Mouse (Mus musculus): Measurements from ENCODE around the gene Cyp4x1.

The Cyp4x1 gene

DNA sequence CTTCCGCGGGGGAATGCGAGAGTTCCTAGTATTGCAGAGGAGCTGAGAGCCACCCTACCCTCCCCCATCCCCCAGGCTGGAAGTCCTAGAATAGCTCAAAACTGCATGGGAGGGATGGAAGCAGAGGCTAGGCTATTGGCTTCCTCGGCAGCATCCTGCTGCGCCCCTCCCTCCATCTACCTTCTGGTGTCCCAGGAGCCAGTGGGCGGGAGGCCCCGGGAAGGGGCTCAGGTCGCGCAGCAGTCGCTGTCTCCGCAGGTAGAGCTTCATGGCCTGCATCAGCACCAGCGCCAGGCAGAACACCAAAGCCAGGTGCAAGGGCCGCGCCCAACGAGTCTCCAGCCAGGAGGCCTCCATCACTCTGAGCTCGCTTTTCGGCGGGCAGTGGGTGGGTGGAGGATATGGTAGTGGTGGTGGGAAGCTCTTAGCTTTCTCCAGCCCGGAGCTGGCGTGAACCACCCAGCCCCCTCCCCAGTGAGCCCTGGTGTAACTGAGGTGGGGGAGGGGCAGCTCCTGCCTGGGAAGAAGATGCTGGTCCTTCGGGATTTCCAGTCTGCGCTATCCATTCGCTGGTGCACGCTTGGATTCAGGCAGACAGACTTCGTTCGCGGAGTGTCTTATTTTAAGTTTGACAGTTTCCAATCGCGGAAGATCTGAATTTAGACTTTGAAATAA, at the start of gene Cyp4x1:
Gene Cyp4x1, minus strand, starts transcription at position 661 of the 675 bp plus-strand sequence.
- WGBS, result 1% methylated on average over 29 of the region's 29 CpGs

DNA sequence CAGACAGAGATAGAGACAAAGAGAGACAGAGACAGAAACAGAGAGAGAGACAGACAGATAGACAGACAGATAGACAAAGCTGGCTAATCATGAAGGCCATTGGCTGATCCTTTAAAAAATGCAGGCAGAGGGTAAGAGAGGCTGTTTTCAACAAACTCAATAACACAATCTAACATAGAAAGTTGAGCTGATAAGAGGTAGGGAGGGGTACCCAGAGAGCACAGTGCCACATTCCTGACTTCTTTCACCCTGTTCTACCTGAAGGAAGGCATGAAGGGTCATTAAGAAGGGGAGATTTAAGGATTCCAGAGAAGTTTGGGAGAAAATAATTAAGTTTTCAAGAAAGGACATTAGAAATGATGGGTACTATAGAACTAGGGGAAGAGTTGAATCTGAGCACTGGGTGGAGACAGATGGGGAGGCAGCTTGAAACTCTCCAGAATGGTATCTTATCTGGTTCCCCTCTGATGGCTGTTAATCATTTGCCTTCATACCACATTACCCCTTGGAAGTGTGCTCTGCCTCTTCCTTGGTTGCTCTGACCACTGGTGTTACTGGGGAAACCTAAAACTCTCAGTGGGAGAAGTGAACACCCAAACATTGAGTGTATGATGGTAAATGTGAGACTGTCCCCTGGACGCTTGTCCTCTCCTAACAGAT, 40.7 kb upstream of the Cyp4x1 start:
- 81% methylated on average over 1 of the region's 1 CpGs for WGBS

DNA sequence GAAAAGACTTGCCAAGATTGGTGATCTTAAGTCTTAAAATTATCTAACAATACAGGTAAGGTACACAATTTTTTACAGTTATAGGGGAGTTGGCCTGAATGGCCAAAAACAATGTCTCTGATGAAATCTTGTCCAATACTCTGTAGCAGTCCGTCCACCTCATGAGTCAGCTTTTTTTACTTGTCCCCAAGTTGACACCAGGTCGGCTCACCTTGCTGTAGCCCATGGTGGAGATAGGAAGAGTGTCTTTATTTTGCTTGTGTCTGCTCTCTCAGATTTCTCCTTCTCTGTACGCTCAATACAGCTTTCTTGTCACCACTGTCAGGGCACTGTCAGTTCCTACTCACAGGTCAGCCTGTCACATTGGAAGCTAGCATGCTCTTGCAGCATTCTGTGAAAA, 24.9 kb upstream of the Cyp4x1 start:
- WGBS, result 74% methylated on average over 3 of the region's 3 CpGs

DNA sequence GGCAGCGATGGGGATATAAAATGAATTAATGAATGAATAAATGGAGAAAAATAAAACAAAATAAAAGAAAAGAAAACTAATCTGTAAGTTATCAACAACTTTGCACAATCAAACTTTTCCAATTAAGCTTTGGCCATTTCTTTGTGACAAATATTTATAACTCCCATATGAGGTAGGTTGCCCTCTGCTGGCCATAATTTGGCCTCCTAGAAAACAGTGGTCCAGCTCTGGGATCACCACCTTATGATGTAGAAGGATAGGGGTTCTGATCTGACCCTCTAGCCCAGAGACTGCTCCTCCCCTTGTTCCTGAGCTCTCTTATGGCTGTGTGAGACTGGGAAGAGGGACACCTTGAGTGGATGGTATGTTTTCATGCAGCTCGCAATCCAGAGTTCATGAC, 20.6 kb upstream of the Cyp4x1 start:
- 94% methylated on average over 2 of the region's 2 CpGs for WGBS

DNA sequence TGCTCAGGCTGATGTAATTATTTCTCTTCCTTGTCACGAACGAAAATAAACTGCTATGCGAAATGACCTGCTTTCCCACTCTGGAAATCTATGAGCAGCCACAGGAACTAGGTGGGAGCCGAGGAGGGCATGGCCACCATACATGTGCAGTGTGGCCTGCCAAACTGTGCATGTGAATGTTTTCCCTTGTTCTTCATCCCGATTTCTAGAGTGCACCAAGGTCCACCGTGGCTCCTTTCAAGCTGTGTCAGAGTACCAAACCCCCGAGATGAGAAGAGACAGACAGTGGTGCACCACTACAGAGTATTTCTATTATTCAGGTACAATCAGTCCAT, 182 bp upstream of the Cyp4x1 start:
- 5% methylated on average over 7 of the region's 7 CpGs for WGBS

- whole genome bisulfite sequencing, result 6% methylated on average over 5 of the region's 5 CpGs
Observed at GRCm38 (mm10) chr4:115133085-115133484, 996 bp downstream of the Cyp4x1 start.

GRCm38 (mm10) chr4:115123507-115123906, 10.6 kb downstream of the Cyp4x1 start:
- WGBS, result 81% methylated on average over 2 of the region's 2 CpGs

- 90% methylated on average over 5 of the region's 5 CpGs for WGBS
Observed at GRCm38 (mm10) chr4:115121608-115122007, 12.5 kb downstream of the Cyp4x1 start.

- 83% methylated on average over 2 of the region's 2 CpGs for WGBS
Observed at GRCm38 (mm10) chr4:115121162-115121561, 12.9 kb downstream of the Cyp4x1 start.

GRCm38 (mm10) chr4:115119642-115120041, 14.4 kb downstream of the Cyp4x1 start:
- 94% methylated on average over 3 of the region's 3 CpGs for WGBS

- WGBS, result 52% methylated on average over 5 of the region's 5 CpGs
Observed at GRCm38 (mm10) chr4:115113266-115113665, 20.8 kb downstream of the Cyp4x1 start.

- WGBS, result 82% methylated on average over 2 of the region's 2 CpGs
Observed at GRCm38 (mm10) chr4:115111167-115111566, 22.9 kb downstream of the Cyp4x1 start.

GRCm38 (mm10) chr4:115103510-115103909, 30.6 kb downstream of the Cyp4x1 start:
- WGBS, result 26% methylated on average over 4 of the region's 4 CpGs

DNA sequence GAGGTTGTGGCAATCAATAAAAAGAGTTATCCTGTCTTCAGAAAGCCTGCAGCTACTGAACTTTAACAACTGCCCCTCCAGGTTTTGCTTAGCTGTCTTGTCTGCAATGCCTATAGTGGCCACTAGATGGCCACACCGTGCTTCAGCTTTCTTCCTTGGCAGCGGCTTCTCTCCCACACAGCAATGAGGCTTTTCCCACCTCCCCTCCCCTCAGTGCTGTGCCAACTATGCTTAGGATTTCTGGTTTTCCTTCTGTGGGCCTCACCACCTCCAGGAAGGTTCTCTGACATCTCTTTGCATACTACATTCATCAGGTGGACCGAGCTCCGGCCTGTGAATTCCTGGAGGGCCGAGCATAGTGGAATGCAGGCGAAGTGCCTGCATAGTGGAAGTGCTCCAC, 32.4 kb downstream of the Cyp4x1 start:
- 22% methylated on average over 6 of the region's 6 CpGs for WGBS

GRCm38 (mm10) chr4:115097146-115097496, 37.0 kb downstream of the Cyp4x1 start:
- 2% methylated on average over 6 of the region's 6 CpGs for WGBS

DNA sequence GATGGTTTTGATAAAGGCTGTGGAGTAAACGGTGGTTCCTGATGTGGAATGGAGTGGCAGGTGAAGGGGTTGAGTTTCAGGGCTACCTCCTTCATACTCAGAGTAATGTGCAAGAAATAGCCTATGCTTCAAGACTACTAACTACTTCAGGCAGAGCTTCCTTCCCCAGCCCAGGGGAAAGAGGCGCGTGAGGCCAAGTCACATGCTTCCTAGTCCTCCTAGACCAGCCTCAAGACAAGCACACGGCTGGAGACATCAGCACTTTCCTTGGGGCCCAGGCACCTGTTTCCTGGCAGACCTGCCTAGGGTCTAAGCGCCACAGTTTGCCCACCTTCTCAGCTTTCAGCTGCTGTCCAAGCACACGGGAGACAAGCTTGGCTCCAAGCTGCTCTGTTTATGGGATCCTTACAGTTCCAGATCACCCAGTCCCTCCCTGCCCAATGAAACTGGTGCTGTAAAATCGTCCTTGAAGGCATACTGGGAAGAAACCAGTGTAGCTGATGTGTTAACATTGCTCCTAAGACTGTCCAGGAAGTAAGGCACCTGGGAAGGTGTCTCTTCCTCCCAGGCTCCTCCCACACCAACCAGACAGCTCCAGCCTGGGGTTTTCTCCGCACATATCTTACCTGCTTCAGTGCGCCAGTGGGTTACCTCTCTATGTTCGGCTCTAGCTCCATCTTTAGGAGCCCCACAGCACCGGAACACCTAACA, 37.5 kb downstream of the Cyp4x1 start:
- 26% methylated on average over 11 of the region's 11 CpGs for WGBS

- WGBS, result 2% methylated on average over 31 of the region's 31 CpGs
Observed at GRCm38 (mm10) chr4:115095671-115096434, 38.2 kb downstream of the Cyp4x1 start.

DNA sequence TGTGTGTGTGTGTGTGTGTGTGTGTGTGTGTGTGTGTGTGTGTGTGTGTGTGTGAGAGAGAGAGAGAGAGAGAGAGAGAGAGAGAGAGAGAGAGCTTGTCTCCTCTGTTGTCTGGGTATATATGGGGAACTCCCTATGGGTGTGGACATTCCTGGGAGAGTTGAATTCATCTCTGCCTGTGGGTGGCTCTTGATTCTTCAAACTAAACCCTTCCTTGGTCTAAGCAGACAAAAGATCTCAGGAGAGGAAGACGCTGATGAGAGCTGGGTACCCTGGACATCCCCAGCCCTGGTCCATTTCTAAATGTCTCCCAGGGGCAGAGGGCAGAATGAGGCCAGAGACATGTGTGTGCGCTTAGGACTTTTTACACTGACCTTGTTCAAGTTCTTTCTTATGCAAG, 40.0 kb downstream of the Cyp4x1 start:
- 89% methylated on average over 2 of the region's 2 CpGs for WGBS

DNA sequence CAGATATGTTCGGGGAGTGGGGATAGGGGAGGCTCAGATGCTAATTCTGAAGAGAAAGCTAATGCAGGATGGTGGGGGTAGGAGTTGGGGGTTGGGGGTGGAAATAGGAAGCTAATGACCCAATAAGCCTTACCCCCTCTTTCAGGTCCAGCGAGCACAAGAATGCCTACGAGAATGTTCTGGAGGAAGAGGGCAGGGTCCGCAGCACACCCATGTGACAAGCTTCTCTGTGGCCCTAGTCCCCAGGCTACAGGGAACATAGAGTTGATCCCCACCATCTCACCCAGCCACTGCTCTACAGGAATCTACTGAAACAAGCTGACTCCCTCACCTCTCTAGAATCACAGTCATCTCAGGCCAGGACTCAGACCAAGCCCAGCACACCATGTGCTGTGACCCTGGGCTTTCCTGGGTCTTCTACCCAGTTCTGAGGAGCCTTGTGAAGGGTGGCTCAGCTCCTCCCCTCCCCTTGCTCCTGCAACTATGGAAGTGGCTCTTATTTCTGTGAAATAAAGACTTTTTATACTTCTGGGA, 40.7 kb downstream of the Cyp4x1 start:
- WGBS, result 90% methylated on average over 4 of the region's 4 CpGs

DNA sequence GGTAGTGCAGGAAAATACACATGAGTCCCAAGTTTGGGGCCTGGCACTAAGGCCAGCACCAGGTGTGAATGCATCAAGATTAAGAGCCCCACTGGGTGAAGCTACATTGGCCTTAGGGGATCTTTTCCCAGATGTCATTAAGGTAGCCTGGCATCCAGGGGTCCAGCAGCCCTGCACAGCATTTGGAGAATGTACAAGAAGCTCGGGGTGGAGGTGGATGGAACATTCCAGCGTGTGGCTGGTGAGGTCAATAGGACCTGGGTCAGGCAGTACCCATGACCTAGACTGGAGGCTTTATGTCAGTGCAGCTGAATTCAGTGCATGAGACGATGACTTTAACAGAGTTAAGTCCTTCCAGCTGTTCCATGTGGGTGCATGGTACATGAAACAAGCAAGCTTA, 42.3 kb downstream of the Cyp4x1 start:
- WGBS, result 93% methylated on average over 3 of the region's 3 CpGs

GRCm38 (mm10) chr4:115090592-115090991, 43.5 kb downstream of the Cyp4x1 start:
- 90% methylated on average over 2 of the region's 2 CpGs for WGBS

Measured in cerebral cortex, adult 2 months (tissue).